Mouse (Mus musculus): Measurements from ENCODE around the gene Dlk1. TPM values are rescaled to one million over a fixed set of nuclear protein-coding genes. Genes with fewer than 3 reads are reported as not detected.
A peak's percentile ranks its signal among the peaks of the same experiment; 100 is the strongest.

Dlk1 gene
- total and polyA plus RNA-seq, 2 experiments, result 0.05 TPM; not detected in 1

GRCm38 (mm10) chr12:109436367-109436807 is 16.2 kb upstream of the Dlk1 start:
- TF ChIP-seq POLR2A (IDR thresholded peaks at IDR 0.05; ENCODE audit: extremely low read depth, insufficient read depth, low read length) (no peak), CTCF (IDR thresholded peaks at IDR 0.05; ENCODE audit: low read depth, low read length) (peak; percentile 82)
- no peak overlapping the region for H3K9ac ChIP-seq (ENCODE audit: low read depth, low read length)
- no peak overlapping the region for H3K27ac ChIP-seq (replicated peaks; ENCODE audit: insufficient read depth, low read depth, low read length)
- peaks cover 4% of the 10 kb centered on the region for H3K4me1 ChIP-seq (ENCODE audit: control insufficient read depth, insufficient read depth, low read length)
- no peaks in the 10 kb centered on the region for H3K79me2 ChIP-seq (ENCODE audit: control insufficient read depth, insufficient read depth, low read length)
- no peak overlapping the region for H3K4me3 ChIP-seq (ENCODE audit: insufficient read depth, low read depth, low read length)
- 9% methylated on average over 10 of the region's 10 CpGs for WGBS
- H3K27me3 ChIP-seq (ENCODE audit: control insufficient read depth, insufficient read depth, low read length), result no peaks in the 10 kb centered on the region
- no peaks in the 10 kb centered on the region for H3K36me3 ChIP-seq (ENCODE audit: control insufficient read depth, insufficient read depth, low read length)
- peak; percentile 42 for DNase-seq (ENCODE audit: extremely low read depth, low read depth, low spot score)

- Histone ChIP-seq H3K4me1 (ENCODE audit: control insufficient read depth, insufficient read depth, low read length) (peaks cover 4% of the 10 kb centered on the region), H3K9ac (ENCODE audit: low read depth, low read length) (no peak overlapping the region), H3K27ac (replicated peaks; ENCODE audit: insufficient read depth, low read depth, low read length) (no peak overlapping the region)
Observed at GRCm38 (mm10) chr12:109436852-109437251, 15.8 kb upstream of the Dlk1 start.

GRCm38 (mm10) chr12:109437559-109438350 is 14.9 kb upstream of the Dlk1 start:
- no peak overlapping the region for H3K9ac ChIP-seq (ENCODE audit: low read depth, low read length)
- peaks cover 4% of the 10 kb centered on the region for H3K4me1 ChIP-seq (ENCODE audit: control insufficient read depth, insufficient read depth, low read length)

More at GRCm38 (mm10) chr12:109436852-109437251, 15.8 kb upstream of the Dlk1 start:
- H3K79me2 ChIP-seq (ENCODE audit: control insufficient read depth, insufficient read depth, low read length), result no peaks in the 10 kb centered on the region
- H3K4me3 ChIP-seq (ENCODE audit: insufficient read depth, low read depth, low read length), result no peak overlapping the region
- H3K27me3 ChIP-seq (ENCODE audit: control insufficient read depth, insufficient read depth, low read length), result no peaks in the 10 kb centered on the region
- no peak for DNase-seq (ENCODE audit: extremely low read depth, low read depth, low spot score)
- H3K36me3 ChIP-seq (ENCODE audit: control insufficient read depth, insufficient read depth, low read length), result no peaks in the 10 kb centered on the region
- TF ChIP-seq POLR2A (IDR thresholded peaks at IDR 0.05; ENCODE audit: extremely low read depth, insufficient read depth, low read length), result no peak
- no peak for TF ChIP-seq CTCF (IDR thresholded peaks at IDR 0.05; ENCODE audit: low read depth, low read length)
- WGBS, result 45% methylated on average over 12 of the region's 12 CpGs

GRCm38 (mm10) chr12:109438383-109438782 is 14.2 kb upstream of the Dlk1 start:
- H3K4me3 ChIP-seq (ENCODE audit: insufficient read depth, low read depth, low read length), result no peak overlapping the region
- no peak for TF ChIP-seq POLR2A (IDR thresholded peaks at IDR 0.05; ENCODE audit: extremely low read depth, insufficient read depth, low read length)
- TF ChIP-seq CTCF (IDR thresholded peaks at IDR 0.05; ENCODE audit: low read depth, low read length), result no peak
- no peak overlapping the region for H3K9ac ChIP-seq (ENCODE audit: low read depth, low read length)
- DNase-seq (ENCODE audit: extremely low read depth, low read depth, low spot score), result no peak
- H3K27me3 ChIP-seq (ENCODE audit: control insufficient read depth, insufficient read depth, low read length), result no peaks in the 10 kb centered on the region
- H3K4me1 ChIP-seq (ENCODE audit: control insufficient read depth, insufficient read depth, low read length), result peaks cover 4% of the 10 kb centered on the region
- WGBS, result 90% methylated on average over 6 of the region's 6 CpGs
- no peaks in the 10 kb centered on the region for H3K79me2 ChIP-seq (ENCODE audit: control insufficient read depth, insufficient read depth, low read length)
- H3K36me3 ChIP-seq (ENCODE audit: control insufficient read depth, insufficient read depth, low read length), result no peaks in the 10 kb centered on the region
- H3K27ac ChIP-seq (replicated peaks; ENCODE audit: insufficient read depth, low read depth, low read length), result no peak overlapping the region

More at GRCm38 (mm10) chr12:109437559-109438350, 14.9 kb upstream of the Dlk1 start:
- Histone ChIP-seq H3K27me3 (ENCODE audit: control insufficient read depth, insufficient read depth, low read length) (no peaks in the 10 kb centered on the region), H3K4me3 (ENCODE audit: insufficient read depth, low read depth, low read length) (no peak overlapping the region), H3K27ac (replicated peaks; ENCODE audit: insufficient read depth, low read depth, low read length) (no peak overlapping the region), H3K79me2 (ENCODE audit: control insufficient read depth, insufficient read depth, low read length) (no peaks in the 10 kb centered on the region), H3K36me3 (ENCODE audit: control insufficient read depth, insufficient read depth, low read length) (no peaks in the 10 kb centered on the region)
- TF ChIP-seq CTCF (IDR thresholded peaks at IDR 0.05; ENCODE audit: low read depth, low read length) (peak; percentile 85), POLR2A (IDR thresholded peaks at IDR 0.05; ENCODE audit: extremely low read depth, insufficient read depth, low read length) (no peak)
- WGBS, result 16% methylated on average over 25 of the region's 25 CpGs
- peak; percentile 13 for DNase-seq (ENCODE audit: extremely low read depth, low read depth, low spot score)

- TF ChIP-seq CTCF (IDR thresholded peaks at IDR 0.05; ENCODE audit: low read depth, low read length) (no peak), POLR2A (IDR thresholded peaks at IDR 0.05; ENCODE audit: extremely low read depth, insufficient read depth, low read length) (no peak)
- no peak overlapping the region for H3K9ac ChIP-seq (ENCODE audit: low read depth, low read length)
- H3K36me3 ChIP-seq (ENCODE audit: control insufficient read depth, insufficient read depth, low read length), result no peaks in the 10 kb centered on the region
- no peak for DNase-seq (ENCODE audit: extremely low read depth, low read depth, low spot score)
- H3K27me3 ChIP-seq (ENCODE audit: control insufficient read depth, insufficient read depth, low read length), result no peaks in the 10 kb centered on the region
- 70% methylated on average over 6 of the region's 6 CpGs for WGBS
- H3K4me1 ChIP-seq (ENCODE audit: control insufficient read depth, insufficient read depth, low read length), result peaks cover 4% of the 10 kb centered on the region
- no peaks in the 10 kb centered on the region for H3K79me2 ChIP-seq (ENCODE audit: control insufficient read depth, insufficient read depth, low read length)
- no peak overlapping the region for H3K4me3 ChIP-seq (ENCODE audit: insufficient read depth, low read depth, low read length)
- no peak overlapping the region for H3K27ac ChIP-seq (replicated peaks; ENCODE audit: insufficient read depth, low read depth, low read length)
Observed at GRCm38 (mm10) chr12:109439974-109440373, 12.6 kb upstream of the Dlk1 start.

GRCm38 (mm10) chr12:109441366-109441765 is 11.3 kb upstream of the Dlk1 start:
- Histone ChIP-seq H3K4me1 (ENCODE audit: control insufficient read depth, insufficient read depth, low read length) (peaks cover 3% of the 10 kb centered on the region), H3K36me3 (ENCODE audit: control insufficient read depth, insufficient read depth, low read length) (no peaks in the 10 kb centered on the region), H3K79me2 (ENCODE audit: control insufficient read depth, insufficient read depth, low read length) (no peaks in the 10 kb centered on the region), H3K9ac (ENCODE audit: low read depth, low read length) (no peak overlapping the region), H3K27ac (replicated peaks; ENCODE audit: insufficient read depth, low read depth, low read length) (no peak overlapping the region), H3K4me3 (ENCODE audit: insufficient read depth, low read depth, low read length) (no peak overlapping the region), H3K27me3 (ENCODE audit: control insufficient read depth, insufficient read depth, low read length) (no peaks in the 10 kb centered on the region)
- 29% methylated on average over 6 of the region's 6 CpGs for WGBS
- TF ChIP-seq CTCF (IDR thresholded peaks at IDR 0.05; ENCODE audit: low read depth, low read length) (no peak), POLR2A (IDR thresholded peaks at IDR 0.05; ENCODE audit: extremely low read depth, insufficient read depth, low read length) (no peak)
- no peak for DNase-seq (ENCODE audit: extremely low read depth, low read depth, low spot score)

All from liver, adult 2 months (tissue).